ENCODE assay signal across 8 mouse cellular contexts in genomic region chr9:116375658-116376357, GRCm38 (mm10).
DNase-seq lines count a peak whose midpoint lies in the region; ATAC-seq lines count a peak whose summit lies in the region.

No protein-coding gene starts in this region.

- WGBS in midbrain, embryonic 14.5 days = 67% methylated on average over 12 of the region's 12 CpGs
- 85% methylated on average over 12 of the region's 12 CpGs for WGBS in midbrain, embryonic 10.5 days
- whole genome bisulfite sequencing in lung, embryonic 15.5 days = 41% methylated on average over 12 of the region's 12 CpGs

- H3K27ac ChIP-seq in midbrain, embryonic 14.5 days (replicated peaks; ENCODE audit: low read depth, low read length) = 0 out of 2 replicates have a peak overlapping the region, but pooled peaks have one; percentile 10
- H3K27ac ChIP-seq in midbrain, embryonic 10.5 days (replicated peaks) = no peak overlapping the region
- H3K27ac ChIP-seq in lung, embryonic 15.5 days = no peak overlapping the region

- H3K9me3 ChIP-seq in midbrain, embryonic 14.5 days (ENCODE audit: control insufficient read depth, low read length) = no peaks in the 10 kb centered on the region
- H3K9me3 ChIP-seq in midbrain, embryonic 10.5 days (replicated peaks) = no peaks in the 10 kb centered on the region
- H3K9me3 ChIP-seq in lung, embryonic 15.5 days = no peaks in the 10 kb centered on the region

- no peak for ATAC-seq in midbrain, embryonic 14.5 days (ENCODE audit: low FRiP score, low TSS enrichment)
- peak; percentile 99 for ATAC-seq in granulocyte monocyte progenitor cell, adult 5-6 weeks (replicated peaks; ENCODE audit: poor library complexity, severe bottlenecking)
- peak; percentile 62; the same call in 1 of the 2 replicates for ATAC-seq in lung, embryonic 15.5 days (ENCODE audit: borderline replicate concordance, extremely low read depth, low FRiP score, low TSS enrichment)
- no peak for ATAC-seq in CD4-positive, CD25-positive, alpha-beta regulatory T cell, adult 4 months

- no peak overlapping the region for H3K4me2 ChIP-seq in midbrain, embryonic 14.5 days (ENCODE audit: low read length)
- H3K4me2 ChIP-seq in lung, embryonic 15.5 days = no peak overlapping the region

- no peak overlapping the region for H3K9ac ChIP-seq in midbrain, embryonic 14.5 days (replicated peaks; ENCODE audit: low read length)
- no peak overlapping the region for H3K9ac ChIP-seq in lung, embryonic 15.5 days

- DNase-seq in midbrain, embryonic 14.5 days = peak; percentile 72
- no peak for DNase-seq in midbrain, embryonic 10.5 days (ENCODE audit: low spot score)
- peak; percentile 10 for DNase-seq in cerebellum, adult 9-11 months
- peak; percentile 85 for DNase-seq in layer of hippocampus, adult 11-12 months (ENCODE audit: low spot score)
- peak; percentile 72 for DNase-seq in right cerebral cortex, postnatal 14 days

- no peaks in the 10 kb centered on the region for H3K4me1 ChIP-seq in midbrain, embryonic 14.5 days (ENCODE audit: control insufficient read depth, insufficient read depth, low read length)
- 0 out of 2 replicates have a peak, but pooled peaks cover 3% of the 10 kb centered on the region for H3K4me1 ChIP-seq in midbrain, embryonic 10.5 days
- H3K4me1 ChIP-seq in lung, embryonic 15.5 days = peaks cover 12% of the 10 kb centered on the region

- no peaks in the 10 kb centered on the region for H3K27me3 ChIP-seq in midbrain, embryonic 14.5 days (ENCODE audit: control insufficient read depth, insufficient read depth, low read length)
- H3K27me3 ChIP-seq in midbrain, embryonic 10.5 days (ENCODE audit: low read depth, poor library complexity, severe bottlenecking) = no peaks in the 10 kb centered on the region
- H3K27me3 ChIP-seq in lung, embryonic 15.5 days = no peaks in the 10 kb centered on the region

- H3K36me3 ChIP-seq in midbrain, embryonic 14.5 days (ENCODE audit: control insufficient read depth, insufficient read depth, low read length) = no peaks in the 10 kb centered on the region
- H3K36me3 ChIP-seq in midbrain, embryonic 10.5 days = no peaks in the 10 kb centered on the region
- H3K36me3 ChIP-seq in lung, embryonic 15.5 days = no peaks in the 10 kb centered on the region

- H3K4me3 ChIP-seq in midbrain, embryonic 14.5 days (replicated peaks; ENCODE audit: low read depth, low read length) = no peak overlapping the region
- no peak overlapping the region for H3K4me3 ChIP-seq in midbrain, embryonic 10.5 days
- no peak overlapping the region for H3K4me3 ChIP-seq in lung, embryonic 15.5 days

Comparison
In these comparisons a context has a peak if more than half of its experiments do, and no peak if none do; other contexts are left out.
1. ATAC-seq: peak in granulocyte monocyte progenitor cell, adult 5-6 weeks (single experiment) and lung, embryonic 15.5 days (single experiment); none in midbrain, embryonic 14.5 days (single experiment) and CD4-positive, CD25-positive, alpha-beta regulatory T cell, adult 4 months (single experiment).